Mouse (Mus musculus): ENCODE results near the gene Lman1l.

Gene Lman1l

DNA sequence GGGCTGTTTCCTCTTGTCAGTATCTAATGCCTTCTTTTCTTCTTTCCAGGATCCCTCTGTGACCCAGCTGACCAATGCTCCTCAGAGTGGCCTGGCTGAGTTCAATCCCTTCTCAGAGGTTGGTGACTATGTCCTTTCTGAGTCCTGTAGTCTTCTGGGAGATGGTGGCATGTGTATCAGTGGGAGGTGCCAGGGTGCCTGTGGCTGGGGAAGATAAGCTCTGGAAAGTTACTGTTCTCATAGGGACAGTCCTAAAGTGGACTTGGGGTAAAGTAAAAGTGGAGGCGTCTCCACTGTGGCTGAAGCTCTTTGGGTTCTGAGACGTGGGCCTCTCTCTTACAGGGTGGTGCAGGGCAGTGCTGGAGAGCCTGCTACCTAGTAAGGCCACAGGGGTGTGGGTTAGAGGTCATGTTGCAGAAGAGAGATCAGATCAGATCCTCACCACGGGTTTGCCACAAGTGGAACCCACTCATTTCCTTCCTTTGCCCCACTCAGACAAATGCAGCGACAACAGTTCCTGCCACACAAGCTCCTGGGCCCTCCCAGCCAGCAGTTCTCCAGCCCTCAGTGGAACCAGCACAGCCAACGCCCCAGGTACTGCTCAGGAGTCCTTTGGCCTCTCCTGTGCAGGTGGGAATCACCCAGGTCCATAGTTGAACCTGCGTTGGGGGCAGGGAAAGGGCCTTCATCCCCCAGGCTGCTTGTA lies 43.3 kb downstream of the Lman1l start:
- DNase-seq (ENCODE audit: low spot score in 2 of 2), result no peak

DNA sequence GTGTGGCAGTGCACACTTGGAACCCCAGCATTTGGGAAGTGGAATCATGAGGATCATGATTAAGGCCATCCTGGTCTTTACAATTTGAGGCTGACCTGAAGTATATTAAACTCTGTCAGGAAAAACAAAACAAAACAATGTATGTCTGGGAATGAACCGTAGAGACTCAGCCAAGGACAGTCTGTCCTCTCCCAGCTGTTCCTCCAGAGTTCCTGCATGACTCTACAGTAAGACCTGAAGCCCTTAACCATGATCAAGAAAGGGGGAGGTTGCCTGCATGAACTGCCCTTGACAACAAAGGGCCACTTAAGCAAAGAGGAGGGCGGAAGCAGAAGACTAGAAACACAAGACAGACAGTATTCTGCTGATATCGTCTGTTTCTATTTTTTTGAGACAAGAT lies 45.0 kb downstream of the Lman1l start:
- no peak for DNase-seq (ENCODE audit: low spot score in 2 of 2)

DNA sequence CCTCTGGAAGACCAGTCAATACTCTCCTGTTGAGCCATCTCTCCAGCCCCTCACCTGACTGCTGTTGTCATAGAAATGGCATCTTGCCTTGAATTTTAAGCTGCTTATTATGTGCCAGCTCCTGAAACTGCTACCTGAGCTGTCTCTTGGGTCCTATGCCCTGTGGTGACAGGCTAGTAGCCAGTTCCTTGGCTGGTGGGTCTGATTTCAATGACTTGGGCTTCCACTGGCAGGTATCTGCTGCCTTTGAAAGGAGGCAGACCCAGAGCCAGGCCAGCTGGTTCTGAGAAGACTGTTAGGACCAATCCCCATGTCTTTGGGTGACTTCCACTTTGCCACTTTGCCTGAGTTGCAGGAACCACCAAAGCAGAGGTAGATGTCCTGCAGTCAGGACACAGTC lies 46.2 kb downstream of the Lman1l start:
- DNase-seq (ENCODE audit: low spot score in 2 of 2), result no peak

DNA sequence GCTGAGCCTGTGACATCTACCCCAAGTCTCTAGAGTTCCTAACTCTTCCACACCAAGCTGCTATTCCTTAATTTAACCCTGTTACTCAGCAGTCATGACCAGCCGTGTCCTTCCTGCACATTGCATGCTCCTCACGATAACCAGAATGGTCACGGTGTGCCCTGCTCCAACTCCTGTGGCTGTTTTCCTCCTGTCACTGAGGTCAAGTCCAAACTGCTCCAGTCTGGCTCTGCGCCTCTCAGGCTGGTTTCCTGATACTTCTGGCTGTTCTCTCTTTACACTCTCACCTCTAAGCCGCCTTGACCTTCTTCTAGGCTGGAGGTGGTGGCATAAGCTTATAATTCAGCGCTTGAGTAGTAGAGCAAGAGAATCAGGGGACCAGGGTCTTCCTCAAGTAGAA lies 52.1 kb downstream of the Lman1l start:
- DNase-seq (ENCODE audit: low spot score in 2 of 2), result no peak

DNA sequence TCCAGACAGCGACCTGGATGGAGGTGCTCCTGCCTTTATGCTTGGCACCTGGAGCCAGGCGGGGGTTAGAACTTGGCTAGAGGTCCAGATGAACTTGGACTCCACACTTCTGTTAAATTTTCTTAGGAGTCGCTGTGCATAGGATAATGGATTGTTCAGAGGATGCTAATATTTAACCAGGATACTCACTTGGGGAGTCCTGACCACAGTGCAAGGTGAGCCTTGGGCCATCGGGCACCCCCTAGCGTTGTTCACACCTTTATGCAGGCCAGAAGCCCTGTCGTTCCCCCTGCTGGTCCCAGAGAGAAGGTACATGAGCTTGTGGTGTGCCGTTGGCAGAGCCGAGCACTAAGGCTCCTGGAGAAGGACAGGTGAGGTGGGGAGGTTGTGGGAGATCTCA lies 53.7 kb downstream of the Lman1l start:
- DNase-seq (ENCODE audit: low spot score in 2 of 2), result no peak

DNA sequence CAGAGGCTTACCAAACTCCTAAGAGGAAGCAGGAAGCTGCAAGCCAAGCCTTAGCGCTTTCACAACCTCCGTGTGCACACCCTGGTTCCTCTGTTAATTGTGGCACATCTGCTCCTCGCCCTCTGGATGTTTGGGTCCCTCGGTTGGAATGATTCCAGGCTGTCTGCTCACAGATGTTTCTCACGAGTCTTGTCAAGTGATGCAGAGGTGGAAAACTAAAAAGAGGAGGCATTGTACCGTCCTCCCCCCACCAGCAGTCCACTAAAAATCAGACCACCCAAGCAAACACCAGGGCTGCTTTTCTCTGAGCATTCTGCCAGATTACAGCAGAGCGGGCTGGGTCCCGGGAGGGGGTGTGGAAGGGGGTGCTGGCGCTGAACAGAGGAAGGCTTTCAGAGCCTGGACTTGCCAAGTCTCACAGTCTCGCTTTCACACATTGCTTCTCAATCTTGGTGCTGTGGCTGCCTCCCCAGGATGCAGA lies 54.8 kb downstream of the Lman1l start:
- DNase-seq (ENCODE audit: low spot score in 2 of 2), result peak in 1 of 2 experiments; percentile 43

DNA sequence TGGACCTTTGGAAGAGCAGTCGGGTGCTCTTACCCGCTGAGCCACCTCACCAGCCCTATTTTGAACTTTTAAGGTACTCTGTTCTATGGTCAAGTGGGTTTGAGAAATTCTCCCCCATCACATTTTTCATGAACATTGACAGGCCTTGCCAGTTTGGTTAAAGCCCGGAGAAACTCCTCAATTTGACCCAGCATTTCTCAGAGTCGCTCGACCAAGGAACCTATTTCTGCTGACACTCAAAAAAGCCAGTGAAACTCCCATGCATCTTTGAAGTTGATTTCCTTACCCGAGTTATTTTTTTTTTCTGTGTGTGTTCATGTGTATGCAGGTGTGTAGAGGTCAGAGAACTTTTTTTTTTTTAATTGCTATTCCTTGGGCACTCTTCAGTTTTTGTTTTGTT lies 56.0 kb downstream of the Lman1l start:
- no peak for DNase-seq (ENCODE audit: low spot score in 2 of 2)

DNA sequence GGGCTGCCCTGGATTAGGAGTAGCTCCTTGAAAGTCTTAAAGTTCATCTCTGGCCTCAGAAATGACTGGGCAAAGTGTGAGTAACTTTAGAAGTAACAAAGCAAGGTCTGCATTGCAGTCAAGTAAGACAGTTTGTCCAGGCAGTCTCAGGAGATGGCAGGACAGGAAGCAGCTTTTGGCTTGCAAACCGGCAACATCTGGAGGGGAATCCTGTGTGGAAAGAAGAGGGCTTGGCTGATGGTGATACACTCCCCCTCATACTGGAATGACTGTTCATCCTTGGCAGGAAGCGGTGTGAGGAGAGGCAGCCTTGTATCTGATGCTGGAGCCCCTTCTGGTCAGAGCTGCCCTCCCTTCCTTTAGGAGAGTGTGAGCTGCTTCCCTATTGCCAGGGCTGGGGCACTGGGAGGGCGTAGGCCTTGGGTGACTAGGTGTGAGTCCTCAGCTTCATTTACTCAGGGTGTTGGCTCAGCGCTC lies 57.6 kb downstream of the Lman1l start:
- DNase-seq (ENCODE audit: low spot score in 2 of 2), result no peak

DNA sequence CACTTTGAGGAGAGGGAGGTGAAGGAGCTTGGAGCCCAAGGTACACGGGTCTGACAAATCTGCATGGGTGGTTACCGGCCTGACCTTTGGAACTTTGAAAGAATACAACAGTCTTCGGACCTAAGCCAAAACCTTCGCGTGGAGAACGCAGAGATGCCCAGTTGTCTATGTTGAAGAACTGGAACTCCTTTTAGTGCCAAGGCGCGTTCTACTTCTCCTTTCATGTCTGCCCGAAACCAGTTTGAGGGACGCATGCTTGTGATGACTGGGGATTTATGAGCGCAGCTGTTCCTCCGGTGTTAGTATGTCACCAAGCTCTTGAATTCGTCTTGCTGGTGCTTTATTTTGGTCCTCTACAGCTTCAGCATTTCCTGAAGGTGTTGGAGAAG lies 58.9 kb downstream of the Lman1l start:
- DNase-seq (ENCODE audit: low spot score in 2 of 2), result peak; percentile 69 to 70

DNA sequence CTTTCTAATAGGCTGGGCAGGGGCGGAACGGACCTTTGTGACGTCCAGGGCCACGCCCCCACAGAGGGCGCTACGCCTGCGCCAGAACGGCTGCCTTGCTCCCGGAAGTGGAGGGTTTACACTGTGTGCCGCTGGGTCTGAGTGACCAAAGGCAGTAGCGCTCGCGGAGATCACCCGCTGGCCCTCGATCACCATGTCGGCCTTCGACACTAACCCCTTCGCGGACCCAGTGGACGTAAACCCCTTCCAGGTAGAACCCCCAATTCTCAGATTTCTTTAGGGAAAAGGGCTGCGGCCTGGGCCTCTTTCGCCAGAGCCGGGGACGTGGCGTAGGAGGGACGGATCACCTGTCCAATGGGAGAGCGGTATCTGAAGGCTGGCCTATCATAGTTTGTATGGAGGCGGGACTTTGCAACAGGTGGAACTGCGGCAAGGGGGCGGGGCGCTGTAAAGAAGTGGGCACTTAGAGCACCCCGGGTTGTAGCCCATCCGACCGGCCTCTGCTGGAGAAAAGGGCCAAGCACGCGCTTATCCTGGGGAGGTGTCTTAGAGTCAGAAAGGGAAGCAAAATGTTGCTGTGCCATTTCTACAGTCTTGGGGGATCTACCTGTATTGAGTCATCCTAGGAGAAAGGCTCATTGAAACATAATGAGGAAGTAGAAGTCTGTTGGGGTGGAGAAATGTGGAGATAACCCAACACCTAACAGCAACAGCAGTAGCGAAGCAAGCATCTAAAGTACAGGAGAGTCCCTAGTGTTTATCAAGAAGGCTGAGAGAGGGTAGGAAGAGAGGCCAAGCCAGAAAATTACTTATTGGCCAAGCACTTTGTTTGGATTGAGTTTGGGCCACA lies 59.5 kb downstream of the Lman1l start, which contains the start of gene Scamp2:
TSS of gene Scamp2 (plus strand) at position 83 of the 850 bp plus-strand sequence.
- peak; percentile 92 to 93 for DNase-seq (ENCODE audit: low spot score in 2 of 2)

DNA sequence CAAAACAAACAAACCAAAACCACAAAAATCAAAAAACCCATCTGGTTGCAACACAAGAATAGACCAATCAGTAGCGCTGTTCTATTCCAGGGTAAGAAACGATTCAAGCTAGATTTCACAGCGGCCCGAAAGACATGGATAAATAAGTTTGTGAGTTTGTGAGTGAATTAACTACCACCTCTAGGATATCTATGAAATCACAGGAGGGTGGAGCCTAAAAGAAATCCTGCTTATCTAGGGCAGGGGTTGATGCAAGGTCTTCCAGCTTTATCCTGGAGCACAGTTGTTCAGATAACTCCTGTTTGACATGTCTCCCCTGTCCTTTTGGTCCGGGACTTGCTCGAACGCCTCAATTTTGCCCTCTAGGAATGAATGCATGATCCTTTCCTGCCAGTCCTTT lies 60.3 kb downstream of the Lman1l start:
- no peak for DNase-seq (ENCODE audit: low spot score in 2 of 2)

DNA sequence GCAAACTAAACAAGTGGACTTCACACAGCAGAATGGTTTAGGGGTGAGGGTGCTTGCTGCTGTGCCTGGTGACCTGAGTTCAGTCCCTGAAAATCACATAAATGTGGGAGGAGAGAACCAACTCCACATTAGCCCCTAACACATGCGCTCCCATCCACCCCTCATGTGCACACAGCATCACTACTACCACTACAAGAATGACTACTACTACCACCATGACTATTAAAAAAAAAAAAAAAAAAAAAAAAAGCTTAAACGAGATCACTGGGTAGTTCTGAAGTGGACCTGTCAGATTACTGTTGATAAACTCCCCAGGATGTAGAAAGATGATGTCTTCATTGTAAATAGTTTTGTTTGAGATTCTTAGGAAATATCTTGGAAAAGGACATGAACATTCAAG lies 61.0 kb downstream of the Lman1l start:
- DNase-seq (ENCODE audit: low spot score in 2 of 2), result no peak

DNA sequence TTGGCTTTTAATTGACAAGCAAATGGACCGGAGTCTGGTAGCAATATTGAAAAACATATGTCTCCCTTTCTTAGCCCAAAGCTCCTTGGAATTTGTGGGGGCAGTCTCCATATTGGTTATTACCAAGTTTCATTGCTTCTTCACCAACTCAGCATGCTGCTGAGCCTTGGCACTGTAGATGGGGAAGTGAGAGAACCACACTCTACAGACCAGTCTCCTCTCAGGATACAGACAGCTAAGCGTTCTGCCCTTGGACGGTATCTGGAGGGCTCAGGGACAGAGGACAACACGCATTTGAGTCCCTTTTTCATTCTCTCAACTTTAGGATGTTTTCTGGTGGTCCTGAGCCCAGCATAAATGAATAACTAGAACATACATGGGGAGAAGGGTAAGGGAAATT lies 61.9 kb downstream of the Lman1l start:
- DNase-seq (ENCODE audit: low spot score in 2 of 2), result no peak

DNA sequence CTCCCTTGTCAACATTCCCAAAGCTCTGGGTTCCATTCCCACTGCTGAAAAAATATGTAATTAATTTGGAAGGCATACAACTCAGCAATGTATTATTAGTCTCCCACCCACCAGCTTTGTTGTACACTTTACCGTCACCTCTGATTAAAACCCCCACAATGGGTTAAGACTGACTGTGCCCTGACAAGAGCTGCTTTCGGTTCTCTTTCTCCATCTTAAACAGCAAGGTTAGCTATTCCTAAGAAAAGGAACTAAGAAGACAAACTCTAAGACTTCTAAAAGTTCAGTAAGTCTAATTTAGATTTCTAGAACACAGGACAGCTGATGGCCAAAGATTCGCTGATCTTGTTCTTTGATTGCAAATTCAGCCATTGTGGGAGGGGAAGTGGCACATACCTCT lies 63.4 kb downstream of the Lman1l start:
- DNase-seq (ENCODE audit: low spot score in 2 of 2), result no peak

Data from spleen, postnatal 36 days (tissue).